Mouse (Mus musculus) megakaryocyte-erythroid progenitor cell, adult 5 weeks (primary cell): ENCODE results near the gene Chtop. TPM values are rescaled to one million over a fixed set of nuclear protein-coding genes. Genes with fewer than 3 reads are reported as not detected.

ENCODE experiments used
- polyA plus RNA-seq: library from polyadenylated mRNA; stranded (reverse); fragments of >175 nt; gene quantifications from 2 replicates; pipeline ENCODE4 v1.2.3, GENCODE M21; 2012

Chtop gene
- polyA plus RNA-seq = 90.2 and 101 TPM in 2 replicates

DNA sequence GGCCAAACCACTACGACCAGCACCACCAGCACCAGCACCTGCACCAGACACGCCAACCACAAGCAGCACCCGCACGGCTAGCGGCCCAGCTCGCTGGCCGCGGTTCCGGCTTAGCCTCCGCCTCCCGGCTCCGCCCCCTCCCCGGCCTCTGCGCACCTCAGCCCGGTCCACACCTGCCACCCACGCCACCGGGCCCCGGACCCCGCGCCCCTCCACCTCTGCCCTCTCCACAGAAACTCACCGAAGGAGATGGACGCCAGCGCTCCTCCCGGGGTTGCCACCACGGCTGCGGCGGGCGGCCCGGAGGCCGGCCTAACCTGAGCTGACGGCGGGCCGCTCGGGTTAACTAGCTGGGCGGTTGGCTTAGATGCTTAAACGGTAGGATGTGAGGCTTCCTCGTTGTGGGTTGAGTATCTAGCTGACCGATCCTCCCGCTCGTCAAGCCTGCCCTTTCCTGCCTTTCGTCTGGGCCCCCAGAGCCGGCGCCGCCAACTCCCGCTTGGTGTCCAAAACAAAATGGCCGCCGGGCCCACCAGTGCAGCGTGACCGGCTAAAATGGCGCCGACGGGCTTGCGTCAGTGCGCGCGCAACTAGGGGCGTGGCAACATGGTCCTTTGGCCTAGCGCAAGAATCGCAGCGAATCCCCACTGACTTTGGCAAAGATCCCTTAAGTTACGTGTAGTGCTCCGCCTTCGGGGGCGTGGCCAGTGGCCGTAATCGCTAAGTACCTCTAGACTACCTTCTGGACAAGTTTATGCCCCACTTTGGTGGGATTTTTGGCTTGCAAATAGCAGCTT is at the start of gene Chtop:
Gene Chtop (minus strand): TSS at position 549 of the 797 bp plus-strand sequence.

DNA sequence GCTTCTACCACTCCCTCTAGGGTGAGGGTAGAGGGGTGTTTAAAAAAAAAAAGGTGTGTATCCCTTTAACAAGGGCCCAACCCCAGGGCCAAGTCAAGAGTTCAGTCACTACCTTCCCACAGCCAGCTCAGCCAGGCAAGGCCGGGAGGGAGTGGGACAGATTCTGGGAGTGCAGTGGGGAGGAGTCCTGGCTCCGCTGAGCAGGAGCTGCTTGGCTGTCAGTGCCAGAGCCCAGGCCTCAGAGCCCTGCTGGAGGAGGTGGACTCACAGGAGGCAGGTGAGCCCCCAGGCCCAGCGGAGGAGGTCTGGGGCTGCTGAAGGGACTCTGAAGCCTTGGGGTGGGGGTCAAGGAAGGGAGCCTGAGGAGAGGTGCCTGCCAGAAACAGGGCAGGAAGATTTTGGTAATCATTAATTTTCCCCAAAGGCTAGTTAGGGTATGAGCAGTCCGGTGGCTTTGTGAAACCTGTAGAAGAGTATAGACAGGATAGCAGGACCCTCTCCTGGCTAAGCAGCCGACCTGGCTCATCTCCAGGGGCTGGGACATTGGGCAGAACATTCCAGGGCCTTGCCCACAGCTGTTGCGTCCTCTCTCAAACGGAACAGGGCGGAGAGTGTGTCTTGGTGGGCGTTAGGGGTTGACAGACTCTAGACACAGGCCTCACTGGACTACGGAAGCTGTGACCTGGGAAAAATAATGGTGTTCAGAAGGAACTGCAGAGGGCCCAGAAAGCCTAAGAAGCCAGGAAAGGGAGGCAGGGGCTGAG is 28.0 kb upstream of the Chtop start, which contains the start of gene S100a16:
Gene S100a16 (plus strand): TSS at position 114 of the 764 bp plus-strand sequence.

DNA sequence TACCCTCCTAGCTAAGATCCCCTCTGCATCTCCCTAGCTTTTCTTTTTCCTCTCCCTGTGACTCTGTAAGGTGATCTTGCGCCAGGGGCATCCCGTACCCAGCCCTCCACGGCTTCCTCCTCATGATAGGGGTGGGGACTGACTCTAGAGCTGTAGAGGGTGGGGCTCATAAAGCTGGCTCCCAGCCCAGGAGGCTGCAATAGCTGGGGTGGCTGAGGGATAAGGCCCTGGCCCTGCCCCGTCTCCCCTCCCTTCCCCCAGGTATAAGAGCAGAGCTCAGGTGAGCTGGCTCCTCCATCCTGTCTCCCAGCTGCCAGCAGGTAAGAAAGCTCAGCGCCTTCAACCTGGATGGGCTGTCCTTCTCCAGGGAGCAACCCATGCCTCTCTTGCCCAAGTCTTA is 17.3 kb upstream of the Chtop start, which contains the start of gene S100a14:
Gene S100a14 (plus strand): TSS at position 277 of the 400 bp plus-strand sequence.

DNA sequence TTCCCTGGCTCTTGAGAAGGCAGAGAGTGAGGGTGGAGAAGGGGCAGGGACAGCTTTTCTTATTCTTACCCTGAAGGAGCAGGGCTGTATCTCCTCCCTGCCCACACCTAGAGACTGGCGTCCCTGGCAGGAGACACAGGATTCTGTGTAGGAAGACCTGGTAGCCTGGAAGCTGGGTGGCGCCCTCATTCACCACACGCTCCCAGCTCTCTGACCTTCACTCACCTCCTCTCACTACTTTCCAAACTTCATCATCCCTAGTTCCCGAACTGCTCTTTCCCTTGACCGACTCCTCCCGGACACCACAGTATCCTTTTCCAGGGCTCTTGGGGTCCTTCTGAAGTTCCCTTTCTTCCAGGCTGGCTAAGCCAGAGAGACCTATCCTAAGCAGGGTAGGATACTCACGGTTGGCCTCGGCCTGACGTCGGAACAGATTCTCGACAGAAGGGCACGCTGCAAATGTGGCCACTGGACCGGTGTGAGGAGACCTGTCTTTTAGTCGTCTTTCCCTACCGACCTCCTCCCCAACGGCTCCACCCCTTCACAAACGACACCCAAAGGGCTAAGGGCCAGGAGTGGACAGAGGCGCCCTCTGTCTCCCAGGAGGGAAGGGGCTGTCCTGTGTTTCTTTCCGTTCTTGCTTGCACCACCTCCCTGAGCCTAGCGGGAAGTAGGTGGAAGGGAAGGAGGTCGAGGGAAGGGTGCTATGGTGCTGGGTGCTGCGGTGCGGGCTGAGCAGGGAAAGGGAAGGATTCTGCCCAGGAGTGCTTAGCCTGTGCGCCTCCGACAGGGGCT is 4.7 kb upstream of the Chtop start, which contains the start of the genes S100a1 and S100a13:
Gene S100a1 (minus strand): TSS at position 597 of the 795 bp plus-strand sequence.
Gene S100a13 (plus strand): TSS at position 640 of the 795 bp plus-strand sequence.

DNA sequence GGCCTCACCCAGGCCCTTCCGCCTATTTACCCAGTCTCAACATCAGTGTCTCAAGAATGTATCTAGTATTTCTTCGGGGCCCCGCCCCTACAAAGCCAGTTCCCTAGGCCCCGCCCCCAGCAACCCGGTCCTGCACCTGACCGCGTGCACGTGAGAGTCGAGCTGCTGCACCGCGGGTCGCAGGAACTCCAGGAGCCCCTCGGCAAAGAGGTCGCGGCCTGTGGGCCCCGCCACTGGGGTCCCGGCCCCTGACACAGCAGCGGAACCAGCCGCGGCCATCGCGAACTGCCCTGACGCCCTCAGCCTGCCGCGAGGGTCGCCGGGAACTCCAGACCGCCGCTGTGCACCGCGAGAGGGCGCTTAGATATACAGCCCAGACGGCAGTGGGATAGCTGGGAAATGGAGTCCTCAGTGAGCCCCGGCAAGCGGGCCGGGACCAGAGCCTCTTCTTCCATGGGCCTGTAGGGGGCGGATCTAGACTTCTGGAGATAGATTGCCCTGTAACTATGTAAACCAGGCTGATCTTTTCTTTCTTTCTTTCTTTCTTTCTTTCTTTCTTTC is 18.5 kb downstream of the Chtop start, which contains the start of gene Snapin:
Gene Snapin (minus strand): TSS at position 338 of the 561 bp plus-strand sequence.

DNA sequence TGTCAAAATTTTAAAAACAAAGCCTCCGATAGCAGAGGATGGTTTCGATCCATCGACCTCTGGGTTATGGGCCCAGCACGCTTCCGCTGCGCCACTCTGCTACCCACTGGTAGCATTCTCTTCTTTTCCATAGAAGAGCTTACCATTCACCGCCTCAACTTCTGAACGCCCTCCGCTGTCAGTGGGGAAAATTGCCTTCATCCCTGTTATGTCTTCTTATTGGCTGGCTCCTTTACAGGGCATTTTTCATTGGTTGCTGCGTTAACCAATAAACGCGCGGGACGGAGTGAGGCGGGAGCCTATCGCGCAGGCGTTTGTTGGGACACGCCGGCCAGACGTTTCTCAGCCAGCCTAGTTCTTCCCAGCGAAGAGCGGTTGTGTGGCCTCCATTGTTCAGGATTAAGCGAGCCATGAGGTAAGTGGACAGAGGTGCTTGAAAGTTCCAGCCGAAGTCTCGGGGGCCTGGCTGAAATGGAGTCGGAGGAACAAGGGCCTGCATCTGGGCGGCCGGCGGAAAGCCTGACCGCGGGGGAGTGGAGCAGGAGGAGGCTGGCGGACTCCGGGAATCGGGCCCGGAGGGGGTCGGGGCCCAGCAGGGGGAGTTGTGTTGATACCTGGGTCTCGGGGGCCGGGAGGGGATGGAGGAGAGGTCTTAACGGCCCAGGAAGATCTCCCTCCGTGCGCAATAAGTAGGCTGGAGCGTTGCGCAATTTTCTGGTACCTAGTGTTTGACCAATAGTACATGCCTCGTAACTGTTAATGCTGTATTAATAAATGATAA is 33.3 kb downstream of the Chtop start, which contains the start of gene Ilf2:
Gene Ilf2 (plus strand): TSS at position 296 of the 781 bp plus-strand sequence.

DNA sequence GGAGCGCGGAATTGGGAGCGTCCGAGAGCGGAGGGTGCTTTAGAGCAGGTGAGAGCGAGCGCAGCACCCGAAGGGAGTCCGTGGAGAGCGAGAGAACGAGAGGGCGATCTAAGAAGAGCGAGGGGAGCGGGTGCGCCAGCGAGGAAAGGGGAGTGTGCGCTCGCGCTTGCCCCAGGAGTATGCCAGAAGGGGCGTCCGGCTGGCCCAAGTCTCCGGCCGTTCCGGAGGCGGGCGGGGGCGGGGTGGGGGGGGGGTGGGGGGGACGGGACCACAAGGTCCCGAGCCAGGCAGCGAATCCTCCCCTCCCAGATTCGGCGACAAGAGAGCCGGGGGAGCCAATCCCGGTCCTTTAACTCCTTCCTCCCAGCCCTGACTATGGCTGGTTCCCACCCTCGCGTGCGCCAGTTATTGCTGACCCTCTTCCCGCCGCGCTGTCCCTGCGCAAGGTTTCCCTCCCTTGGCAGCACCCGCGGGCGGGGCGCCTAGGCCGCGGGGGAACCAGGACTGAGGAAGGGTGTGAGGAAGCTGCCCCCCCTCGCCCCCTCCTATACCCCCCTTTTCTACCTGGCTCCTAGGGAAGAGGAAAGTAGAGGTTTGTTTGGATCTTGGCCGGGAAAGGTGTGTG is 43.5 kb downstream of the Chtop start, which contains the start of gene Npr1:
Gene Npr1 (minus strand): TSS at position 181 of the 625 bp plus-strand sequence.

Other genes starting within 250 kb of the Chtop start
- gene Dennd4b, start 244.3 kb downstream of the Chtop start, polyA plus RNA-seq = 90.1 and 99.5 TPM in 2 replicates
- gene Gatad2b, start 216.3 kb downstream of the Chtop start, polyA plus RNA-seq = 6.1 and 6.7 TPM in 2 replicates
- gene Slc27a3, start 119.6 kb downstream of the Chtop start, polyA plus RNA-seq = 3.5 TPM in 2 replicates
- gene Ints3, start 75.9 kb downstream of the Chtop start, polyA plus RNA-seq = 24.4 and 25.8 TPM in 2 replicates
- gene Npr1, start 43.6 kb downstream of the Chtop start, polyA plus RNA-seq = 0.57 and 1.1 TPM in 2 replicates
- 17.1 and 20.8 TPM in 2 replicates for gene Ilf2, start 33.4 kb downstream of the Chtop start, polyA plus RNA-seq
- 4.0 and 5.0 TPM in 2 replicates for gene Snapin, start 18.5 kb downstream of the Chtop start, polyA plus RNA-seq
- 13.4 and 15.3 TPM in 2 replicates for gene S100a1, start 4.9 kb upstream of the Chtop start, polyA plus RNA-seq
- 13.6 and 14.3 TPM in 2 replicates for gene S100a13, start 4.9 kb upstream of the Chtop start, polyA plus RNA-seq
- 0.27 and 0.37 TPM in 2 replicates for gene S100a14, start 17.4 kb upstream of the Chtop start, polyA plus RNA-seq
- gene S100a16, start 27.8 kb upstream of the Chtop start, polyA plus RNA-seq = not detected in 2 replicates
- gene S100a3, start 51.1 kb upstream of the Chtop start, polyA plus RNA-seq = not detected in 2 replicates
- gene S100a2, start 80.7 kb upstream of the Chtop start, polyA plus RNA-seq = not detected in 2 replicates
- gene Gm42674, start 92.4 kb upstream of the Chtop start, polyA plus RNA-seq = not detected in 2 replicates
- gene S100a4, start 94.3 kb upstream of the Chtop start, polyA plus RNA-seq = 2.6 and 3.5 TPM in 2 replicates
- gene S100a5, start 99.0 kb upstream of the Chtop start, polyA plus RNA-seq = not detected in 2 replicates
- gene S100a6, start 103.4 kb upstream of the Chtop start, polyA plus RNA-seq = 3.3 and 8.6 TPM in 2 replicates
- 0.09 TPM in 1 of 2 replicates, not detected in the other for gene S100a7a, start 144.5 kb upstream of the Chtop start, polyA plus RNA-seq
- gene S100a8, start 159.5 kb upstream of the Chtop start, polyA plus RNA-seq = 105 and 115 TPM in 2 replicates
- 311 and 336 TPM in 2 replicates for gene S100a9, start 186.2 kb upstream of the Chtop start, polyA plus RNA-seq
- not detected in 2 replicates for gene Pglyrp4, start 217.4 kb upstream of the Chtop start, polyA plus RNA-seq